Mouse (Mus musculus) ES-E14 (cell line): ENCODE results near the gene Ccdc90b. TPM values are rescaled to one million over a fixed set of nuclear protein-coding genes. Genes with fewer than 3 reads are reported as not detected.

Source experiments
- DNase-seq: peaks from one replicate; pipeline ENCODE4 v3.0.0-alpha.2; 2013; ENCODE audit warnings: low read depth, low spot score
- H3K27ac ChIP-seq: 2 replicates; pipeline ENCODE4 v1.5.1; 2012; ENCODE audit warnings: low read depth, mild to moderate bottlenecking, low read length, moderate library complexity, mixed read lengths; ENCODE audit not compliant: poor library complexity, insufficient read depth, severe bottlenecking
- H3K36me3 ChIP-seq: 2 replicates; pipeline ENCODE4 v1.6.1; 2012; ENCODE audit warnings: mild to moderate bottlenecking, low read length, moderate library complexity, mixed read lengths; ENCODE audit not compliant: control insufficient read depth, poor library complexity, insufficient read depth, severe bottlenecking
- H3K4me1 ChIP-seq, 2 experiments: fragments of 150-350 bp in 1 of 2; sonication (generic) in 1 of 2; 2 replicates each; pipeline ENCODE4 v1.6.1; 2012; ENCODE audit warnings: low read length in 2 of 2, mild to moderate bottlenecking in 1 of 2, mixed read lengths in 1 of 2; ENCODE audit not compliant: control insufficient read depth in 2 of 2, insufficient read depth in 2 of 2, poor library complexity in 1 of 2
- H3K4me3 ChIP-seq, 2 experiments: fragments of 150-350 bp in 1 of 2; sonication (generic) in 1 of 2; 2 replicates each; pipeline ENCODE4 v1.5.1; 2012; ENCODE audit warnings: low read length in 2 of 2, low read depth in 1 of 2, mild to moderate bottlenecking in 1 of 2, mixed read lengths in 1 of 2; ENCODE audit not compliant: insufficient read depth in 1 of 2, poor library complexity in 1 of 2, severe bottlenecking in 1 of 2
- H3K9ac ChIP-seq: 2 replicates; pipeline ENCODE4 v1.6.1; 2012; ENCODE audit warnings: low read depth, mild to moderate bottlenecking, low read length, mixed read lengths; ENCODE audit not compliant: poor library complexity, insufficient read depth, severe bottlenecking
- H3K9me3 ChIP-seq: fragments of 150-350 bp; sonication (generic); 2 replicates; pipeline ENCODE4 v1.6.1; 2012; ENCODE audit warnings: low read depth, mild to moderate bottlenecking, low read length; ENCODE audit not compliant: control insufficient read depth, insufficient read depth
- CHD2 ChIP-seq: IDR thresholded peaks from 2 replicates; pipeline ENCODE4 v1.6.1; 2014; ENCODE audit warnings: mild to moderate bottlenecking, low read depth, low read length, inconsistent platforms
- HCFC1 ChIP-seq: IDR thresholded peaks from 2 replicates; pipeline ENCODE4 v1.6.1; 2012; ENCODE audit warnings: low read length, inconsistent platforms, borderline replicate concordance; ENCODE audit not compliant: insufficient read depth
- MAFK ChIP-seq: IDR thresholded peaks from 2 replicates; pipeline ENCODE4 v1.6.1; 2014; ENCODE audit warnings: mild to moderate bottlenecking, low read depth, low read length, inconsistent platforms; ENCODE audit not compliant: insufficient read depth
- ZC3H11A ChIP-seq: IDR thresholded peaks from 2 replicates; pipeline ENCODE4 v1.6.1; 2012; ENCODE audit warnings: low read depth, mild to moderate bottlenecking, inconsistent platforms, low read length, borderline replicate concordance
- ZNF384 ChIP-seq: IDR thresholded peaks from 2 replicates; pipeline ENCODE4 v1.6.1; 2012; ENCODE audit warnings: low read depth, low read length, inconsistent platforms
- in situ Hi-C, 2 experiments: fragments of 600-800 bp; cut with MboI; formaldehyde crosslinking; loops; one replicate each; pipeline ENCODE4 v1.15.1; 2025; ENCODE audit warnings: low sequenced_read_pairs in 2 of 2, inconsistent platforms in 1 of 2; ENCODE audit not compliant: unreplicated experiment in 2 of 2
- total RNA-seq: library from RNA; depleted of rRNA; stranded (reverse); fragments of 300-350 nt; gene quantifications from 2 replicates; pipeline ENCODE4 v1.2.3, GENCODE M21; 2012

The Ccdc90b gene
- total RNA-seq, 1 experiment, result 16.9 TPM

DNA sequence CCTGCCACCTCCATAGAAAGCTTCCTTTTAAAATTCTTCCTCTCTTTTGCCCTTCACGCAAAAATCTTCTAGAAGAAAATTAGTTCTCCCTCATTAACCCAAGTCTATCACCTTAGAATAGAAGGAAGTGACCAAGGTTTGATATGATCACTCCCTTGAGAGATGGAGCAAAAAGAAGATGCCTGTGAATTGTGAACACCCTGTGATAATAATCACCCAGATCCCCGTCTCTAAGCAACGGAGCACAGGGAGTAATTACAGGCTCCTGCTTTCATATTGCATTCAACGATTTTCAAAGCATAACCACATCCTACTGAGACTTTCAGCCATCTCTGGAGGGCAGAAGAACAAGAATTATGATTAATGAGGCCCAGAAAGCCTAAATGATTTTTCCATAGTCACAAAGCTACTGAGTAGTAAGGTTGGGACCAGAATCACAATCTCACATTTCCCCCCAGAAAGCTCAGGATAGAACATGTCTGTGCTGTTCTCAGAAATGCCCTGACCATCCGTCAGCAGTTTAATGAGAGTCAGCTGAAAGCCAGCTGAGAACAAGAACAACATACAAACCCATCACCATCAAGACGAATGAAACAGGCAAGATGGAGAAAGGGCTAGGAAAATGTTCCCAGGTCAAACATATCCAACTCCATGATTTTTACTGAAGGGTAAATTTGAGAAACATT lies 28.5 kb upstream of the Ccdc90b start:
- no peaks in the 10 kb centered on the region for H3K36me3 ChIP-seq
- H3K27ac ChIP-seq, result no peak overlapping the region
- in situ Hi-C loops, result no loop called here
- no peak overlapping the region for H3K4me3 ChIP-seq
- TF ChIP-seq HCFC1, result no peak
- TF ChIP-seq MAFK, result no peak
- TF ChIP-seq ZNF384, result no peak
- TF ChIP-seq ZC3H11A, result no peak
- no peak for TF ChIP-seq CHD2
- DNase-seq, result no peak
- H3K9ac ChIP-seq, result no peak overlapping the region
- H3K4me1 ChIP-seq, result no peaks in the 10 kb centered on the region
- H3K9me3 ChIP-seq, result no peaks in the 10 kb centered on the region

DNA sequence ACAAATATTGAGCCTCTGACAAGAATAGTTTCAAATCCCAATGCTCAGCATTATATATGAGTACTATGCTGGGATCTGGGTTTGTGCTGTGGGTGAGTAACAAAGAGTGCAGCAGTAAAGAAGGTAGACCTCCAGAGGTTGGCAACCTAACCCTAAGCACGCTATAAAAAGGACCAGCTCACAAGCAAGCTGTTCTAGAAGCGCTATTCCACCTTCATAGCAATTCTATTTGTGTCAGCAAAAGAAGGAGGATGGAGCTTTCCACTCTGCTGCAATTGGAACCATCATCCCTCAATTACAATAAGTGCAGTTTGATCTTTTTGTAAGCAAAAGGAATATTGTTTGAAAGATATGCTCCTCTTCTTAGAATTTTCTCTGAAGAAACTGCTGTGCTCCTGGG lies 14.2 kb upstream of the Ccdc90b start:
- in situ Hi-C loops, result loop anchor here in 1 of 2 experiments (10.0 kb wide), 1 partner anchor 452 kb away; no protein-coding TSS in a partner anchor
- H3K27ac ChIP-seq, result no peak overlapping the region
- no peak overlapping the region for H3K4me3 ChIP-seq
- no peak for TF ChIP-seq MAFK
- no peak for TF ChIP-seq CHD2
- no peak for TF ChIP-seq ZC3H11A
- no peak for TF ChIP-seq ZNF384
- no peak for TF ChIP-seq HCFC1
- H3K36me3 ChIP-seq, result no peaks in the 10 kb centered on the region
- no peaks in the 10 kb centered on the region for H3K9me3 ChIP-seq
- DNase-seq, result no peak
- H3K9ac ChIP-seq, result no peak overlapping the region
- no peaks in the 10 kb centered on the region for H3K4me1 ChIP-seq

DNA sequence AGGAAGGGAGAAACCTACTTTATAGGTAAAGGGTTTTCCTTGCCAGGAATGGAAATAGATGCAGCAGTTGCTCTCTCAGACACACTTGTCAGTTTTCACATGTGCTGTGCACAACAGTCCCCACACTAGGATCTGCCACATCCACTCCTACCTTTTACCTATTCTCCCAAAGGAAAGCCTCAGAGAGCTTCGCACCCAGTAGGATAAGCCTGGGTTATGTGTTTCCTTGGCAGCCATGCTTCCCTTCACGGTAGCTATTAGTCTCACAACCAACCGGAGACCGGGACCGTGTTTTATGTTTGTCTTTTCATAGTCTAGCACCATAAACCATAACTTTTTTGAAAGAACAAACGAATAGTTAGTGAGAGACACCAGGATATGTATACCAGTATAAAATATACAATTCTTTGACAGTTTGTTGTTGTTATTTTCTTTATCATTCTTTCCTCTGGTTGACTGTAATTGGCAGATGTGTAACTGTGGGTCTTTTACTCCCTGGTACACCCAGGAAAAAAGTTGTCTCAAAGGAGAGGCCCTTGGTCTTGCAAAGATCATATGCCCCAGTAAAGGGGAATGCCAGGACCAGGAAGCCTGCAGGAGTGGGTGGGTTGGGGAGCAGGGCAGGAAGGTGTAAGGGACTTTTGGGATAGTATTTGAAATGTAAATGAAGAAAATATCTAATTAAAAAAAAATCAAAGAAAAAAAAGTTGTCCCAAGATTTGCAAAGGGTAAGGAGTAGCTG lies 10.5 kb upstream of the Ccdc90b start:
- no peaks in the 10 kb centered on the region for H3K36me3 ChIP-seq
- in situ Hi-C loops, result no loop called here
- no peaks in the 10 kb centered on the region for H3K4me1 ChIP-seq
- DNase-seq, result no peak
- H3K27ac ChIP-seq, result no peak overlapping the region
- no peaks in the 10 kb centered on the region for H3K9me3 ChIP-seq
- TF ChIP-seq ZNF384 (no peak), CHD2 (no peak), MAFK (no peak), ZC3H11A (no peak), HCFC1 (no peak)
- no peak overlapping the region for H3K4me3 ChIP-seq
- no peak overlapping the region for H3K9ac ChIP-seq

DNA sequence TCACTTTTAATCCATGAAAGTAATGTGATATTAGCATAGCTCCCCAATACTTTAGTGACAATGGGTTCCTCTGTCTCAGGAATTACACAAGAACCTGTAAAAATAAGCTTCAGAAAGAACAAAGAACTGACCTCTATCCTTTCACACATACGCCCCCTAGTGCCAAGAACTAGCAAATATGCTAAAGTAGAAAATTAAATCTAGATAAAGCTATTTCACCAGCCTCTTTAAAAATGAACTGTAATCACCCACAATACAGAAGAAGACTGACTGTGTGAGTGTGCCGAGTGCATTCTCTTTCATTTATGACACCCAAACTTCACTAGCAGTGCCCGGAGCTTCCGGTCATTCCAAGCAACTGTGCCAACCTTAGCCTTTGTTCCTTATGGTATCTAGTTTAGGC lies 10.0 kb upstream of the Ccdc90b start:
- Histone ChIP-seq H3K27ac (no peak overlapping the region), H3K9ac (no peak overlapping the region), H3K4me1 (no peaks in the 10 kb centered on the region), H3K4me3 (no peak overlapping the region), H3K36me3 (no peaks in the 10 kb centered on the region), H3K9me3 (no peaks in the 10 kb centered on the region)
- TF ChIP-seq HCFC1, result no peak
- no peak for TF ChIP-seq ZNF384
- no peak for TF ChIP-seq MAFK
- no peak for TF ChIP-seq ZC3H11A
- no peak for TF ChIP-seq CHD2
- in situ Hi-C loops, result no loop called here
- peak; percentile 26 for DNase-seq
